Mouse (Mus musculus): ENCODE measurements around the gene Dock8.

The Dock8 gene

GRCm38 (mm10) chr19:24999201-24999886 is at the start of gene Dock8:
Gene Dock8 (plus strand): TSS chr19:24999534.
- peak; percentile 10 for DNase-seq (ENCODE audit: low spot score)

GRCm38 (mm10) chr19:24958531-24958930 is 40.8 kb upstream of the Dock8 start:
- DNase-seq (ENCODE audit: low spot score) = peak; percentile 30

GRCm38 (mm10) chr19:24961172-24961962 is 38.0 kb upstream of the Dock8 start, which contains the start of gene Cbwd1:
Gene Cbwd1 (minus strand): TSS chr19:24961610.
- peak; percentile 98 for DNase-seq (ENCODE audit: low spot score)

- no peak for DNase-seq (ENCODE audit: low spot score)
Observed at GRCm38 (mm10) chr19:24966203-24966602, 33.1 kb upstream of the Dock8 start.

- DNase-seq (ENCODE audit: low spot score) = no peak
Observed at GRCm38 (mm10) chr19:24966941-24967340, 32.4 kb upstream of the Dock8 start.

- no peak for DNase-seq (ENCODE audit: low spot score)
Observed at GRCm38 (mm10) chr19:24971307-24971706, 28.0 kb upstream of the Dock8 start.

- DNase-seq (ENCODE audit: low spot score) = no peak
Observed at GRCm38 (mm10) chr19:24972701-24973390, 26.5 kb upstream of the Dock8 start.

- DNase-seq (ENCODE audit: low spot score) = no peak
Observed at GRCm38 (mm10) chr19:24977991-24978390, 21.3 kb upstream of the Dock8 start.

- DNase-seq (ENCODE audit: low spot score) = no peak
Observed at GRCm38 (mm10) chr19:24978852-24979842, 20.2 kb upstream of the Dock8 start.

- peak; percentile 28 for DNase-seq (ENCODE audit: low spot score)
Observed at GRCm38 (mm10) chr19:24981294-24981693, 18.0 kb upstream of the Dock8 start.

GRCm38 (mm10) chr19:24983050-24983449 is 16.3 kb upstream of the Dock8 start:
- no peak for DNase-seq (ENCODE audit: low spot score)

GRCm38 (mm10) chr19:24983857-24984498 is 15.4 kb upstream of the Dock8 start:
- DNase-seq (ENCODE audit: low spot score) = no peak

- DNase-seq (ENCODE audit: low spot score) = no peak
Observed at GRCm38 (mm10) chr19:24985045-24985444, 14.3 kb upstream of the Dock8 start.

GRCm38 (mm10) chr19:24987355-24987754 is 12.0 kb upstream of the Dock8 start:
- DNase-seq (ENCODE audit: low spot score) = no peak

GRCm38 (mm10) chr19:24988831-24989230 is 10.5 kb upstream of the Dock8 start:
- no peak for DNase-seq (ENCODE audit: low spot score)

GRCm38 (mm10) chr19:24990138-24990822 is 9.1 kb upstream of the Dock8 start:
- no peak for DNase-seq (ENCODE audit: low spot score)

GRCm38 (mm10) chr19:24993526-24993925 is 5.8 kb upstream of the Dock8 start:
- no peak for DNase-seq (ENCODE audit: low spot score)

- DNase-seq (ENCODE audit: low spot score) = no peak
Observed at GRCm38 (mm10) chr19:24994900-24995299, 4.4 kb upstream of the Dock8 start.

- DNase-seq (ENCODE audit: low spot score) = no peak
Observed at GRCm38 (mm10) chr19:24996815-24997704, 2.3 kb upstream of the Dock8 start.

All from left cerebral cortex, adult 11 months (tissue).